Mouse (Mus musculus) MEL (cell line): ENCODE measurements around the gene Fsip1.

Source experiments
- CTCF ChIP-seq, 3 experiments: IDR thresholded peaks in 2 of 3; conservative IDR thresholded peaks in 1 of 3; 2 replicates each; pipeline ENCODE4 v1.5.1; 2011 to 2012; ENCODE audit warnings: low read length in 3 of 3, low read depth in 2 of 3, mild to moderate bottlenecking in 2 of 3, improper control_type of control experiment in 1 of 3, inconsistent platforms in 1 of 3, mixed read lengths in 1 of 3, moderate library complexity in 1 of 3; ENCODE audit not compliant: control insufficient read depth in 1 of 3, insufficient read depth in 1 of 3, poor library complexity in 1 of 3, severe bottlenecking in 1 of 3
- E2F4 ChIP-seq: IDR thresholded peaks from 2 replicates; pipeline ENCODE4 v1.6.1; 2011; ENCODE audit warnings: low read depth, low read length, improper control_type of control experiment, borderline replicate concordance
- JUND ChIP-seq: IDR thresholded peaks from 2 replicates; pipeline ENCODE4 v1.6.1; 2011; ENCODE audit warnings: low read depth, mild to moderate bottlenecking, improper control_type of control experiment, low read length
- POLR2A ChIP-seq, 2 experiments: IDR thresholded peaks; 2 replicates each; pipeline ENCODE4 v1.6.1; 2011 to 2012; ENCODE audit warnings: low read length in 2 of 2, mild to moderate bottlenecking in 2 of 2, control low read depth in 1 of 2, improper control_type of control experiment in 1 of 2, low read depth in 1 of 2, moderate library complexity in 1 of 2; ENCODE audit not compliant: control insufficient read depth in 1 of 2, insufficient read depth in 1 of 2, poor library complexity in 1 of 2
- ZC3H11A ChIP-seq: IDR thresholded peaks from 2 replicates; pipeline ENCODE4 v1.6.1; 2012; ENCODE audit warnings: low read depth, mild to moderate bottlenecking, inconsistent platforms, low read length, improper control_type of control experiment

DNA sequence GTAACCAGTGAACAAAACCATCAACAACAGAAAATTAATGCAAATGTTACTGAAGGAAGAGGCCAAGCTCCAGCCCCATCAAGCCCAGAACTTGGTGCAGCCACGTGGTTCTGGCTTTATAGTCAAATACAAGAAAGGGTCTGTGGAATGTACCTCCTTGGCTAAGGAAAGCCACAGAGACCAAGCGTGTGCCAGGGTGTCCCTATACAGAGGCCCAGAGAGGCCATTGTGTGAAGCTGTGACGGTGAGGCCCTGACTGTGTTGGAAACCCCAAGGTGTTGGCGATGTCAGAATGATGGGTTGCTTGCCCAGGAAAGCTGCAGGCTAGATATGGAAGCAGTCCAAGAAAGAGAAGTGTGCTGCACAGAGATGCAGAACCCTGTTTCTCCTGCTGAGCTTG is 89.0 kb downstream of the Fsip1 start:
- TF ChIP-seq E2F4, result no peak
- TF ChIP-seq ZC3H11A, result no peak
- no peak for TF ChIP-seq CTCF (IDR thresholded peaks at IDR 0.05 in 2 of 3, conservative IDR thresholded peaks at IDR 0.05 in 1 of 3; ENCODE audit: control insufficient read depth in 1 of 3, insufficient read depth in 1 of 3, low read depth in 2 of 3, low read length in 3 of 3, poor library complexity in 1 of 3, severe bottlenecking in 1 of 3)
- TF ChIP-seq POLR2A (IDR thresholded peaks at IDR 0.05; ENCODE audit: control insufficient read depth in 1 of 2, insufficient read depth in 1 of 2, low read depth in 1 of 2, low read length in 2 of 2, poor library complexity in 1 of 2), result no peak
- TF ChIP-seq JUND, result no peak
